Mouse (Mus musculus) liver, adult 2 months (tissue): ENCODE measurements around the gene Babam2.

Experiments
- CTCF ChIP-seq: fragments of 200-500 bp; IDR thresholded peaks from 2 replicates; pipeline ENCODE4 v1.5.1; 2011; ENCODE audit warnings: low read depth, low read length, control low read depth
- POLR2A ChIP-seq: fragments of 200-500 bp; IDR thresholded peaks from 2 replicates; pipeline ENCODE4 v1.6.1; 2011; ENCODE audit warnings: low read length, control low read depth; ENCODE audit not compliant: insufficient read depth; ENCODE audit errors: extremely low read depth

DNA sequence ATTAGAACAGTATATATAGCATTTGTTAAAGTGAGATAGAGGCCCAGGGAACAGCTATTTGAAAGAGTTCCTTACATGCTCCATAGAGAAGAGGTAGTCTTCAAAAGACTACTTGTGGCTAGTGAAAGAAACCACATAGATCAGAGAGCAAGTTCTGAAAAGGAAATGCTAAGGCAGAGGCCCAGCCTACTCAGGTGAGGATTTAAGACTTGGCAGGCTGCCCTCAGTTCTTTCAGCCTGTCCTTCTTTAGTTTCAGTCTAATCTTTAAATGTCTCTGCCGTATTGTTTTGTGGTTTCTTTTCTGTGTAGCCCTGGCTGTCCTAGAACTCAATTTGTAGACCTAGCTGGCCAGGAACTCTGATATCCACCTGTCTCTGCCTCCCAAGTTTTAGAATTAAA is 134.1 kb downstream of the Babam2 start:
- no peak for TF ChIP-seq CTCF
- no peak for TF ChIP-seq POLR2A
